Mouse (Mus musculus) forebrain, embryonic 12.5 days (tissue): ENCODE data around the gene Bcar3. TPM values are rescaled to one million over a fixed set of nuclear protein-coding genes. Genes with fewer than 3 reads are reported as not detected.

Source experiments
- ATAC-seq: fragments of 200-750 bp; cut with Nextera tagmentation; 2 replicates; pipeline ENCODE4 v1.8.0; 2017; ENCODE audit warnings: moderate TSS enrichment; ENCODE audit not compliant: low FRiP score
- H3K27ac ChIP-seq: fragments of 300-500 bp; sonication (generic); 2 replicates; pipeline ENCODE4 v1.5.1; 2016; ENCODE audit warnings: mild to moderate bottlenecking
- H3K27me3 ChIP-seq: fragments of 300-500 bp; sonication (generic); 2 replicates; pipeline ENCODE4 v1.6.1; 2016; ENCODE audit warnings: mild to moderate bottlenecking
- H3K36me3 ChIP-seq: fragments of 300-500 bp; sonication (generic); replicated peaks from 2 replicates; pipeline ENCODE4 v1.6.1; 2016; ENCODE audit warnings: mild to moderate bottlenecking
- H3K4me1 ChIP-seq: fragments of 300-500 bp; sonication (generic); 2 replicates; pipeline ENCODE4 v1.6.1; 2016
- H3K4me2 ChIP-seq: fragments of 300-500 bp; sonication (generic); 2 replicates; pipeline ENCODE4 v1.6.1; 2016; ENCODE audit warnings: mild to moderate bottlenecking, moderate library complexity
- H3K4me3 ChIP-seq: fragments of 300-500 bp; sonication (generic); replicated peaks from 2 replicates; pipeline ENCODE4 v1.5.1; 2016; ENCODE audit warnings: mild to moderate bottlenecking
- H3K9ac ChIP-seq: fragments of 300-500 bp; sonication (generic); 2 replicates; pipeline ENCODE4 v1.6.1; 2016; ENCODE audit warnings: mild to moderate bottlenecking
- H3K9me3 ChIP-seq: fragments of 300-500 bp; sonication (generic); 2 replicates; pipeline ENCODE4 v1.6.1; 2016
- WGBS: fragments of 180-500 bp; shearing (Covaris S2); methylation state at CpG from one replicate; pipeline ENCODE4 v1.1.7; 2016; 5-methylcytosine and 5-hydroxymethylcytosine counted together
- polyA plus RNA-seq: library from polyadenylated mRNA; unstranded; fragments of >200 nt; fragmentation: Nextera tagmentation; extraction: Ambion mirVana; gene quantifications from 2 replicates; pipeline ENCODE4 v1.2.1, GENCODE M21; 2016

The Bcar3 gene
- polyA plus RNA-seq, 1 experiment from 2014 or later: 10.9 TPM

- no peak for ATAC-seq
- H3K9me3 ChIP-seq: no peaks in the 10 kb centered on the region
- no peak overlapping the region for H3K4me2 ChIP-seq
- H3K9ac ChIP-seq: no peak overlapping the region
- WGBS: 80% methylated on average over 5 of the region's 5 CpGs
- no peaks in the 10 kb centered on the region; the same call in 1 of the 2 replicates for H3K4me1 ChIP-seq
- H3K27me3 ChIP-seq: no peaks in the 10 kb centered on the region
- H3K4me3 ChIP-seq: no peak overlapping the region
- no peak overlapping the region for H3K27ac ChIP-seq
- no peaks in the 10 kb centered on the region for H3K36me3 ChIP-seq
These were observed 108.2 kb downstream of the Bcar3 start for GRCm38 (mm10) chr3:122402143-122402542.

- Histone ChIP-seq H3K27me3 (no peaks in the 10 kb centered on the region), H3K27ac (no peak overlapping the region), H3K4me2 (no peak overlapping the region), H3K36me3 (no peaks in the 10 kb centered on the region), H3K4me3 (no peak overlapping the region), H3K4me1 (no peaks in the 10 kb centered on the region; the same call in 1 of the 2 replicates), H3K9ac (no peak overlapping the region), H3K9me3 (no peaks in the 10 kb centered on the region)
- WGBS: 85% methylated on average over 9 of the region's 9 CpGs
- no peak for ATAC-seq
These were observed 110.1 kb downstream of the Bcar3 start for GRCm38 (mm10) chr3:122403860-122404557.

GRCm38 (mm10) chr3:122405203-122405956 is 111.4 kb downstream of the Bcar3 start:
- Histone ChIP-seq H3K9ac (no peak overlapping the region), H3K27ac (no peak overlapping the region), H3K4me1 (no peaks in the 10 kb centered on the region; the same call in 1 of the 2 replicates), H3K4me3 (no peak overlapping the region), H3K9me3 (no peaks in the 10 kb centered on the region), H3K4me2 (no peak overlapping the region), H3K36me3 (no peaks in the 10 kb centered on the region), H3K27me3 (no peaks in the 10 kb centered on the region)
- no peak for ATAC-seq
- 70% methylated on average over 8 of the region's 8 CpGs for WGBS

- H3K4me2 ChIP-seq: no peak overlapping the region
- H3K4me3 ChIP-seq: no peak overlapping the region
- no peak for ATAC-seq
- WGBS: 63% methylated on average over 8 of the region's 8 CpGs
- H3K36me3 ChIP-seq: no peaks in the 10 kb centered on the region
- no peak overlapping the region for H3K9ac ChIP-seq
- no peaks in the 10 kb centered on the region for H3K27me3 ChIP-seq
- H3K9me3 ChIP-seq: no peaks in the 10 kb centered on the region
- H3K27ac ChIP-seq: no peak overlapping the region
- H3K4me1 ChIP-seq: no peaks in the 10 kb centered on the region; the same call in 1 of the 2 replicates
These were observed 112.5 kb downstream of the Bcar3 start for GRCm38 (mm10) chr3:122406416-122406815.

GRCm38 (mm10) chr3:122407757-122408156 is 113.8 kb downstream of the Bcar3 start:
- no peak for ATAC-seq
- H3K36me3 ChIP-seq: no peaks in the 10 kb centered on the region
- no peaks in the 10 kb centered on the region for H3K27me3 ChIP-seq
- H3K4me1 ChIP-seq: no peaks in the 10 kb centered on the region
- H3K4me2 ChIP-seq: no peak overlapping the region
- no peaks in the 10 kb centered on the region for H3K9me3 ChIP-seq
- H3K9ac ChIP-seq: no peak overlapping the region
- WGBS: 89% methylated on average over 6 of the region's 6 CpGs
- H3K4me3 ChIP-seq: no peak overlapping the region
- no peak overlapping the region for H3K27ac ChIP-seq

GRCm38 (mm10) chr3:122408798-122409311 is 114.9 kb downstream of the Bcar3 start:
- Histone ChIP-seq H3K36me3 (no peaks in the 10 kb centered on the region), H3K27ac (no peak overlapping the region), H3K27me3 (no peaks in the 10 kb centered on the region), H3K9ac (no peak overlapping the region), H3K4me2 (no peak overlapping the region), H3K9me3 (no peaks in the 10 kb centered on the region), H3K4me3 (no peak overlapping the region), H3K4me1 (peaks cover 6% of the 10 kb centered on the region)
- WGBS: 89% methylated on average over 15 of the region's 15 CpGs
- ATAC-seq: no peak

- H3K27ac ChIP-seq: no peak overlapping the region
- no peaks in the 10 kb centered on the region for H3K36me3 ChIP-seq
- 89% methylated on average over 2 of the region's 2 CpGs for WGBS
- no peak overlapping the region for H3K9ac ChIP-seq
- no peaks in the 10 kb centered on the region for H3K9me3 ChIP-seq
- ATAC-seq: no peak
- peaks cover 13% of the 10 kb centered on the region for H3K4me1 ChIP-seq
- no peak overlapping the region for H3K4me3 ChIP-seq
- 0 out of 2 replicates have a peak, but pooled peaks cover 5% of the 10 kb centered on the region for H3K27me3 ChIP-seq
- no peak overlapping the region for H3K4me2 ChIP-seq
These were observed 117.7 kb downstream of the Bcar3 start for GRCm38 (mm10) chr3:122411590-122411989.

GRCm38 (mm10) chr3:122413729-122414561 is 120.0 kb downstream of the Bcar3 start:
- Histone ChIP-seq H3K27me3 (peaks cover 18% of the 10 kb centered on the region; the same call in 1 of the 2 replicates), H3K4me3 (0 out of 2 replicates have a peak overlapping the region, but pooled peaks have one; percentile 14), H3K4me2 (peak overlapping the region; percentile 41), H3K27ac (peak overlapping the region; percentile 5; the same call in 1 of the 2 replicates), H3K4me1 (peaks cover 16% of the 10 kb centered on the region), H3K36me3 (no peaks in the 10 kb centered on the region), H3K9me3 (no peaks in the 10 kb centered on the region), H3K9ac (0 out of 2 replicates have a peak overlapping the region, but pooled peaks have one; percentile 9)
- peak; percentile 50; the same call in 1 of the 2 replicates for ATAC-seq
- WGBS: 20% methylated on average over 17 of the region's 17 CpGs

- H3K27me3 ChIP-seq: peaks cover 19% of the 10 kb centered on the region; the same call in 1 of the 2 replicates
- no peak overlapping the region for H3K4me2 ChIP-seq
- peaks cover 22% of the 10 kb centered on the region for H3K4me1 ChIP-seq
- no peaks in the 10 kb centered on the region for H3K9me3 ChIP-seq
- H3K27ac ChIP-seq: no peak overlapping the region
- whole genome bisulfite sequencing: 73% methylated on average over 8 of the region's 8 CpGs
- no peak for ATAC-seq
- H3K4me3 ChIP-seq: no peak overlapping the region
- no peak overlapping the region for H3K9ac ChIP-seq
- H3K36me3 ChIP-seq: no peaks in the 10 kb centered on the region
These were observed 120.9 kb downstream of the Bcar3 start for GRCm38 (mm10) chr3:122414868-122415267.

- ATAC-seq: no peak
- H3K4me1 ChIP-seq: peaks cover 41% of the 10 kb centered on the region
- no peak overlapping the region for H3K4me3 ChIP-seq
- H3K27me3 ChIP-seq: peaks cover 19% of the 10 kb centered on the region; the same call in 1 of the 2 replicates
- H3K9me3 ChIP-seq: no peaks in the 10 kb centered on the region
- no peak overlapping the region for H3K4me2 ChIP-seq
- 54% methylated on average over 11 of the region's 11 CpGs for WGBS
- no peaks in the 10 kb centered on the region for H3K36me3 ChIP-seq
- no peak overlapping the region for H3K27ac ChIP-seq
- no peak overlapping the region for H3K9ac ChIP-seq
These were observed 123.5 kb downstream of the Bcar3 start for GRCm38 (mm10) chr3:122417466-122417865.

GRCm38 (mm10) chr3:122418564-122419274 is 124.8 kb downstream of the Bcar3 start:
- Histone ChIP-seq H3K27me3 (peaks cover 19% of the 10 kb centered on the region; the same call in 1 of the 2 replicates), H3K27ac (no peak overlapping the region), H3K4me2 (peak overlapping the region; percentile 86), H3K4me1 (peaks cover 36% of the 10 kb centered on the region), H3K4me3 (0 out of 2 replicates have a peak overlapping the region, but pooled peaks have one; percentile 64), H3K9ac (no peak overlapping the region), H3K36me3 (no peaks in the 10 kb centered on the region), H3K9me3 (no peaks in the 10 kb centered on the region)
- 29% methylated on average over 16 of the region's 16 CpGs for WGBS
- no peak for ATAC-seq
